Mouse (Mus musculus): ENCODE results near the gene Gramd1b.

Gramd1b gene

GRCm38 (mm10) chr9:40331411-40332286, 199.5 kb downstream of the Gramd1b start:
- DNase-seq = peak; percentile 49

- DNase-seq = peak; percentile 96
Observed at GRCm38 (mm10) chr9:40330609-40331382, 200.4 kb downstream of the Gramd1b start.

GRCm38 (mm10) chr9:40326260-40326915, 204.8 kb downstream of the Gramd1b start:
- DNase-seq = no peak

GRCm38 (mm10) chr9:40324826-40325225, 206.4 kb downstream of the Gramd1b start:
- DNase-seq = no peak

- no peak for DNase-seq
Observed at GRCm38 (mm10) chr9:40324232-40324792, 206.9 kb downstream of the Gramd1b start.

GRCm38 (mm10) chr9:40323773-40324172, 207.4 kb downstream of the Gramd1b start:
- DNase-seq = no peak

- DNase-seq = no peak
Observed at GRCm38 (mm10) chr9:40323171-40323570, 208.0 kb downstream of the Gramd1b start.

- no peak for DNase-seq
Observed at GRCm38 (mm10) chr9:40322372-40322771, 208.8 kb downstream of the Gramd1b start.

GRCm38 (mm10) chr9:40321668-40322003, 209.5 kb downstream of the Gramd1b start:
- DNase-seq = no peak

GRCm38 (mm10) chr9:40320879-40321667, 210.1 kb downstream of the Gramd1b start:
- DNase-seq = no peak

- DNase-seq = no peak
Observed at GRCm38 (mm10) chr9:40320405-40320804, 210.8 kb downstream of the Gramd1b start.

GRCm38 (mm10) chr9:40318771-40319170, 212.4 kb downstream of the Gramd1b start:
- no peak for DNase-seq

GRCm38 (mm10) chr9:40317735-40318134, 213.4 kb downstream of the Gramd1b start:
- DNase-seq = no peak

GRCm38 (mm10) chr9:40316865-40317660, 214.1 kb downstream of the Gramd1b start:
- no peak for DNase-seq

GRCm38 (mm10) chr9:40311813-40312212, 219.4 kb downstream of the Gramd1b start:
- DNase-seq = no peak

GRCm38 (mm10) chr9:40309876-40310275, 221.3 kb downstream of the Gramd1b start:
- no peak for DNase-seq

GRCm38 (mm10) chr9:40307311-40307710, 223.9 kb downstream of the Gramd1b start:
- DNase-seq = no peak

GRCm38 (mm10) chr9:40304243-40304642, 226.9 kb downstream of the Gramd1b start:
- no peak for DNase-seq

- no peak for DNase-seq
Observed at GRCm38 (mm10) chr9:40302375-40302774, 228.8 kb downstream of the Gramd1b start.

- DNase-seq = no peak
Observed at GRCm38 (mm10) chr9:40301475-40301874, 229.7 kb downstream of the Gramd1b start.

Measured in cerebellum, adult 8-10 months (tissue).